Mouse (Mus musculus) bone marrow macrophage, adult 2 months (primary cell): ENCODE measurements at regions not wholly inside any gene's neighbourhood (a gene's known extent, or its start where the extent isn't known, plus 50 kb on each side); places are given as distances from the start of the nearest gene placed in this dataset.

ENCODE experiments used
- CTCF ChIP-seq: IDR thresholded peaks from 2 replicates; pipeline ENCODE4 v1.5.1; 2012; ENCODE audit warnings: low read depth, mild to moderate bottlenecking, low read length, moderate library complexity
- POLR2A ChIP-seq: IDR thresholded peaks from 2 replicates; pipeline ENCODE4 v1.6.1; 2012; ENCODE audit warnings: mild to moderate bottlenecking, low read depth, low read length, borderline replicate concordance

DNA sequence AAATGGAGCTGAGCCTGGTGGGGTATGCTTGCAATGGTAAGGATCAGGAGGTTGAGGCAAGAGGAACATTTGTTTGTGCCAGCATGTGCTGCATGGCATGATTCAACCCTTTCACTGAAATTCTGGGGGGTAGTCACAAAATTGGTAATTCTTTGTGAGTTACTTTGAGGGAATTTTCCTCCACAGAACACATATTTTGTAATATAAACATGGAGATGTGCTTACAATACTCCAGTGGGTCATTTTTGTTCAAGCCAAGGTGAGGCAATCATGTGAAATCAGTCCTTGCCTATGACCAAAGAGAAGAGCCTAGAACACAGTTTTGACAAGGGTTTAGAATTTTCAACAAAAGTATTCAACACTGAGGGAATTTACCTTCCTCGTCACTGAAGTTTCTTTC lies 635.1 kb upstream of the Adgrl2 start:
- no peak for TF ChIP-seq POLR2A
- TF ChIP-seq CTCF = no peak
